Mouse (Mus musculus): Measurements from ENCODE around the gene Vsnl1.

Vsnl1 gene

DNA sequence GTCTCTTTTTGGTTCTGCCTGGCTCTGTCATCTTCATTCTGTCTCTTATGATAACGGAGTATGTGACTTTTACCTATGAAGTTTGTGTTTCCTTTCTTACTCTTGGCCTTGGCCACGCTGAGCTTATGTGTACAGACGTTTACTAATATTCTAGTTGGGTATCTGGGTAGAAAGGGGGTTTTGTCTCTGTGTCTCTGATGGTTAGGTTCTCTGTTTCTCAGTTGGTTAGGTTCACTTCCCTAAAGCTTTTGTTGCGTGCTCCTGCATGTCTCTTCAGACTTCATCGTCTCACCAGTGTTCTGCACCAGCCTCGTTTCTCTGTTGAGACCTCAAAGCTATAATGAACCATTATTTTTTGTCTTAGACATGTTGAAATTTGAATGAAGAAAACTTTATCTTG, 159.2 kb downstream of the Vsnl1 start:
- DNase-seq (ENCODE audit: low spot score in 2 of 2) = no peak

DNA sequence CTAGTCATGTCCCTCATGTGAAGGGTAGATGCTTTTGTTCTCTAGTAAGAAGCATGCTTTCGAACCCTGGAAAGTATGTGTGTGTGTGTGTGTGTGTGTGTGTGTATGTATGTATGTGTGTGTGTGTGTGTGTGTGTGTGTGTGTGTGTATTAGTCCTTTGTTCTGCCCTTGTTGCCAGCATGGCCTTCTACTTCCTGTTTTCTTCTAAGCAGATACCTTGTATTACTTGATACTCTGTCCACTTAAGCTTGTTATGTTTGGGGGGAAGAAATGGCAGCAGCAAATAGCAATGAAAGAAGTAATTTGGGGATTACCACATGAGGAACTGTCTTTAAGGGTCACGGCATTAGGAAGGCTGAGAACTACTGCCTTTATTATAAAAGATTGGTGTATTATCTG, 159.8 kb downstream of the Vsnl1 start:
- no peak for DNase-seq (ENCODE audit: low spot score in 2 of 2)

All from urinary bladder, adult 18-20 months (tissue).